Mouse (Mus musculus): ENCODE data around the gene Syndig1l.

DNA sequence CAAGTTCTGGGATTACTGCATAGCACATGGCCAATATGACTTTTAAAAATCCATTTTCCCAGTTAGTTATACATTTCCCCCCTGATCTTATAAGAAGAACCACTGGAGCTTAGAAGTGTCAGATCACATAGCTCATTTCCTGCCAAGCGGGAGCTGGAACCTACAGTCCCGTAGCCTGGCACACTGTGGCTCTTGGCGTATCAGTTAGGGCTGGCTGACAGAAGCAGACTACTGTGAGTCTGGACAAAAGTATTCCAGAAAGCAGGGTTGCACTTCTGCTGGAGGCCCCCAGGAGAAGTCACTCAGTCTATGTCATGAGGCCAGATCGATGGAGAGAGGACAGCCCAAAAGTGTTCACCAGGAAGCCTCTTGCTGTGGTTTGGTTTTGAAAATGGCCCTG lies 27.8 kb upstream of the Syndig1l start:
- TF ChIP-seq CTCF (IDR thresholded peaks at IDR 0.05; ENCODE audit: low read depth, low read length): no peak
- TF ChIP-seq POLR2A (IDR thresholded peaks at IDR 0.05; ENCODE audit: insufficient read depth, low read length): no peak

All from ES-Bruce4 (cell line).